Mouse (Mus musculus) CH12.LX (cell line): ENCODE results near the gene Fxyd5. TPM values are rescaled to one million over a fixed set of nuclear protein-coding genes. Genes with fewer than 3 reads are reported as not detected.

ENCODE experiments used
- DNase-seq: peaks from one replicate; pipeline ENCODE4 v3.0.0-alpha.2; 2013; ENCODE audit errors: extremely low read depth
- H3K27ac ChIP-seq: 2 replicates; pipeline ENCODE4 v1.5.1; 2012; ENCODE audit warnings: low read depth, mild to moderate bottlenecking, control low read depth, moderate library complexity; ENCODE audit not compliant: insufficient read depth
- H3K27me3 ChIP-seq: replicated peaks from 2 replicates; pipeline ENCODE3; 2012; ENCODE audit warnings: inconsistent platforms
- H3K36me3 ChIP-seq, 2 experiments: replicated peaks in 1 of 2; 2 replicates each; pipeline versions ENCODE3 to v1.6.1; 2012; ENCODE audit warnings: inconsistent platforms in 1 of 2, low read length in 1 of 2, mild to moderate bottlenecking in 1 of 2, mixed read lengths in 1 of 2, moderate library complexity in 1 of 2; ENCODE audit not compliant: control insufficient read depth in 1 of 2, insufficient read depth in 1 of 2
- H3K4me1 ChIP-seq, 2 experiments: 2 replicates each; pipeline ENCODE4 v1.6.1; 2012; ENCODE audit warnings: inconsistent platforms in 1 of 2, moderate library complexity in 1 of 2; ENCODE audit not compliant: insufficient read depth in 2 of 2, control insufficient read depth in 1 of 2
- H3K4me2 ChIP-seq: 2 replicates; pipeline ENCODE4 v1.6.1; 2012; ENCODE audit warnings: low read depth, mild to moderate bottlenecking, control low read depth; ENCODE audit not compliant: poor library complexity, insufficient read depth, severe bottlenecking
- H3K4me3 ChIP-seq, 3 experiments: fragments of 150-350 bp in 1 of 3; sonication (generic) in 1 of 3; replicated peaks in 1 of 3; 2 replicates each; pipeline versions ENCODE3 to v1.5.1; 2011 to 2012; ENCODE audit warnings: low read depth in 2 of 3, low read length in 2 of 3, mild to moderate bottlenecking in 2 of 3, moderate library complexity in 2 of 3, control low read depth in 1 of 3, improper control_type of control experiment in 1 of 3, inconsistent platforms in 1 of 3, mixed read lengths in 1 of 3; ENCODE audit not compliant: poor library complexity in 1 of 3
- H3K79me2 ChIP-seq: replicated peaks from 2 replicates; pipeline ENCODE4 v1.6.1; 2012; ENCODE audit warnings: mild to moderate bottlenecking, moderate library complexity; ENCODE audit not compliant: control insufficient read depth, poor library complexity, insufficient read depth, severe bottlenecking; ENCODE audit errors: extremely low read depth
- H3K9ac ChIP-seq: 2 replicates; pipeline ENCODE4 v1.6.1; 2012; ENCODE audit warnings: low read depth, mild to moderate bottlenecking, control low read depth, moderate library complexity; ENCODE audit not compliant: insufficient read depth
- H3K9me3 ChIP-seq: replicated peaks from 2 replicates; pipeline ENCODE3; 2012; ENCODE audit warnings: low read length, inconsistent platforms, mixed read lengths
- BHLHE40 ChIP-seq: IDR thresholded peaks from 2 replicates; pipeline ENCODE4 v1.6.1; 2011; ENCODE audit warnings: mild to moderate bottlenecking, low read depth, low read length, improper control_type of control experiment
- ELF1 ChIP-seq: IDR thresholded peaks from 2 replicates; pipeline ENCODE4 v1.6.1; 2014; ENCODE audit warnings: low read depth, mild to moderate bottlenecking, inconsistent platforms, low read length, improper control_type of control experiment
- EP300 ChIP-seq: IDR thresholded peaks from 2 replicates; pipeline ENCODE4 v1.6.1; 2011; ENCODE audit warnings: low read length, improper control_type of control experiment
- ETS1 ChIP-seq: conservative IDR thresholded peaks from 2 replicates; pipeline ENCODE4 v1.6.1; 2012; ENCODE audit warnings: low read depth, mild to moderate bottlenecking, inconsistent platforms, low read length, improper control_type of control experiment, moderate library complexity
- GABPA ChIP-seq: IDR thresholded peaks from 2 replicates; pipeline ENCODE4 v1.6.1; 2012; ENCODE audit warnings: low read depth, low read length, improper control_type of control experiment, inconsistent platforms; ENCODE audit not compliant: insufficient replicate concordance
- IRF4 ChIP-seq: IDR thresholded peaks from 2 replicates; pipeline ENCODE4 v1.6.1; 2014; ENCODE audit warnings: low read depth, mild to moderate bottlenecking, inconsistent platforms, low read length, improper control_type of control experiment
- MAX ChIP-seq: IDR thresholded peaks from 2 replicates; pipeline ENCODE4 v1.6.1; 2011; ENCODE audit warnings: low read length, improper control_type of control experiment
- MXI1 ChIP-seq: IDR thresholded peaks from 2 replicates; pipeline ENCODE4 v1.6.1; 2011; ENCODE audit warnings: mild to moderate bottlenecking, low read depth, low read length, improper control_type of control experiment
- NRF1 ChIP-seq: IDR thresholded peaks from 2 replicates; pipeline ENCODE4 v1.6.1; 2014; ENCODE audit warnings: low read depth, mild to moderate bottlenecking, inconsistent platforms, low read length, improper control_type of control experiment, moderate library complexity
- RCOR1 ChIP-seq: conservative IDR thresholded peaks from 2 replicates; pipeline ENCODE4 v1.6.1; 2012; ENCODE audit warnings: low read depth, mild to moderate bottlenecking, inconsistent platforms, low read length, improper control_type of control experiment
- SIN3A ChIP-seq: IDR thresholded peaks from 2 replicates; pipeline ENCODE4 v1.6.1; 2012; ENCODE audit warnings: low read length, improper control_type of control experiment, inconsistent platforms
- SMC3 ChIP-seq: IDR thresholded peaks from 2 replicates; pipeline ENCODE4 v1.6.1; 2011; ENCODE audit warnings: low read depth, low read length, improper control_type of control experiment
- UBTF ChIP-seq: IDR thresholded peaks from 2 replicates; pipeline ENCODE4 v1.6.1; 2012; ENCODE audit warnings: low read depth, mild to moderate bottlenecking, inconsistent platforms, low read length, improper control_type of control experiment, moderate library complexity
- USF1 ChIP-seq: IDR thresholded peaks from 2 replicates; pipeline ENCODE4 v1.6.1; 2014; ENCODE audit warnings: low read depth, mild to moderate bottlenecking, inconsistent platforms, low read length, improper control_type of control experiment
- USF2 ChIP-seq: conservative IDR thresholded peaks from 2 replicates; pipeline ENCODE4 v1.6.1; 2011; ENCODE audit warnings: low read depth, low read length, improper control_type of control experiment
- ZKSCAN1 ChIP-seq: IDR thresholded peaks from 2 replicates; pipeline ENCODE4 v1.6.1; 2012; ENCODE audit warnings: low read depth, inconsistent platforms, low read length, improper control_type of control experiment, borderline replicate concordance
- ZMIZ1 ChIP-seq: IDR thresholded peaks from 2 replicates; pipeline ENCODE4 v1.6.1; 2012; ENCODE audit warnings: low read depth, mild to moderate bottlenecking, inconsistent platforms, low read length, improper control_type of control experiment
- ZNF384 ChIP-seq: IDR thresholded peaks from 2 replicates; pipeline ENCODE4 v1.6.1; 2012; ENCODE audit warnings: low read depth, low read length, improper control_type of control experiment, inconsistent platforms
- dilution Hi-C: fragments of 300-500 bp; cut with MboI; formaldehyde crosslinking; loops from 2 replicates; pipeline ENCODE4 v1.14.3; 2020; ENCODE audit warnings: low sequenced_read_pairs; ENCODE audit not compliant: extremely low pct_unique_long_range_greater_than_20kb, extremely low pct_ligation_motif_present
- in situ Hi-C: fragments of 300-500 bp; cut with MboI; formaldehyde crosslinking; loops from 3 replicates; pipeline ENCODE4 v1.14.3; 2019; ENCODE audit warnings: low sequenced_read_pairs, low pct_ligation_motif_present, low pct_unique_long_range_greater_than_20kb, mixed read lengths
- polyA plus RNA-seq: library from polyadenylated mRNA; unstranded; fragments of >175 nt; gene quantifications from 2 replicates; pipeline ENCODE4 v1.2.1, GENCODE M21; 2012; ENCODE audit warnings: low read depth; ENCODE audit not compliant: insufficient read length
- total RNA-seq, 2 experiments: library from RNA; depleted of rRNA; stranded (reverse); fragments of 300-350 nt in 1 of 2; fragments of >200 nt in 1 of 2; gene quantifications; 2 replicates each; pipeline ENCODE4 v1.2.3; 2012 to 2014

Gene Fxyd5
- total and polyA plus RNA-seq, 3 experiments: 43.8 to 124 (median 71.6) TPM

DNA sequence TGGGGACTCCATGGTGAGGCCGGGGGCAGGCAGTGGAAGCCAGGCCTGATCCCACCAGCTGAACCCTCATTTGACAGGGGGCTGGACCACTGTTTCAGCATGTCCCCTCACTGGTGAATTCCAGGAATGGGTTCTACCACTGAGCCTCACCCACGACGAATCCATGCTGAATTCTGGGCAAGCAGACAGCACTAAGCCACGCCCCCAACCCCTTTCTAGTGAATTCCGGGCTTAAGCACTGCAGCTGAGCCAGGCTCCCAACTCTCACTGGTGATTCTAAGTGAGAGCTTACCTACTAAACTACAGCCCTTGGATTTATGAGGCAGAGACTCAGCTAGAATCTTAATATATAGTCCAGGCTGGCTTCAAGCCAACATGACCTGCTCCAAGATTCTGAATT, 25.6 kb upstream of the Fxyd5 start:
- H3K27ac ChIP-seq: no peak overlapping the region
- TF ChIP-seq USF1: no peak
- no peak for TF ChIP-seq IRF4
- TF ChIP-seq ZMIZ1: no peak
- no peak for TF ChIP-seq GABPA
- TF ChIP-seq, all 38 proteins: peak for 0
- Histone ChIP-seq H3K9me3 (peaks cover 4% of the 10 kb centered on the region), H3K9ac (no peak overlapping the region), H3K4me1 (peaks cover 4 to 8% of the 10 kb centered on the region in 2 experiments), H3K79me2 (no peaks in the 10 kb centered on the region), H3K4me2 (no peak overlapping the region), H3K4me3 (no peak overlapping the region), H3K36me3 (no peaks in the 10 kb centered on the region), H3K27me3 (peaks cover 58% of the 10 kb centered on the region)
- in situ Hi-C loops: no loop called here
- no peak for DNase-seq
- dilution Hi-C loops: no loop called here

- H3K27me3 ChIP-seq: peaks cover 31% of the 10 kb centered on the region
- no peak overlapping the region for H3K27ac ChIP-seq
- no peak overlapping the region for H3K9ac ChIP-seq
- H3K4me3 ChIP-seq: no peak overlapping the region
- no peaks in the 10 kb centered on the region for H3K79me2 ChIP-seq
- dilution Hi-C loops: no loop called here
- H3K4me2 ChIP-seq: no peak overlapping the region
- in situ Hi-C loops: loop anchor here (5.0 kb wide), 1 partner anchor 34 kb away; no protein-coding TSS in a partner anchor
- TF ChIP-seq MXI1 (no peak), BHLHE40 (no peak), IRF4 (no peak), MAX (no peak), USF2 (no peak), USF1 (no peak), ELF1 (no peak), RCOR1 (no peak), ZNF384 (no peak), ZKSCAN1 (no peak), SIN3A (no peak), ETS1 (no peak), SMC3 (no peak), NRF1 (no peak), GABPA (no peak), EP300 (no peak), UBTF (no peak)
- peaks cover 4 to 14% of the 10 kb centered on the region in 2 experiments for H3K4me1 ChIP-seq
- no peaks in the 10 kb centered on the region for H3K9me3 ChIP-seq
- H3K36me3 ChIP-seq: no peaks in the 10 kb centered on the region
- no peak for DNase-seq
Observed at GRCm38 (mm10) chr7:31063074-31063560, 20.8 kb upstream of the Fxyd5 start.
